Mouse (Mus musculus): ENCODE results near the gene Mmaa. TPM values are rescaled to one million over a fixed set of nuclear protein-coding genes. Genes with fewer than 3 reads are reported as not detected.

Mmaa gene
- total RNA-seq, 4 experiments from 2014 or later: 23.9 to 36.8 (median 28.8) TPM

- no peak for DNase-seq
These were observed 6.5 kb downstream of the Mmaa start for GRCm38 (mm10) chr8:79288250-79288649.

- DNase-seq: no peak
These were observed 8.3 kb downstream of the Mmaa start for GRCm38 (mm10) chr8:79286424-79286823.

DNA sequence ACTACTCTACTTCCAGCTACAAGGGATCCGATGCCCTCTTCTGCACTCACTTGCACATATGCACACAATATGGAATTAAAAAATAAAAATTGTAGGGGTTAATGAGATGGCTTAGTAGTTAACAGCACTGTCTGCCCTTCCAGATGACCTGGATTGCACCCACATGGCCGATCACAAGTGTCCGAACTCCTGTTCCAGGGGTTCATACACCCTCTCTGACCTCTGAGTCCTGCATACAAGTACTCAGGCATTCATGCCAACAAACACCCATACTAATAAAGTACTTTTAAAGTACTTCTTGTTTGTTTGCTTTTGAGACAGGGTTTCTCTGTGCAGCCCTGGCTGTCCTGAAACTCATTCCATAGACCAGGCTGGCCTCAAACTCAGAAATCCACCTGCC is 10.1 kb downstream of the Mmaa start:
- DNase-seq: no peak

GRCm38 (mm10) chr8:79281376-79281890 is 13.3 kb downstream of the Mmaa start:
- no peak for DNase-seq

GRCm38 (mm10) chr8:79277264-79277870 is 17.4 kb downstream of the Mmaa start:
- DNase-seq: no peak

GRCm38 (mm10) chr8:79274940-79275339 is 19.8 kb downstream of the Mmaa start:
- DNase-seq: no peak

DNA sequence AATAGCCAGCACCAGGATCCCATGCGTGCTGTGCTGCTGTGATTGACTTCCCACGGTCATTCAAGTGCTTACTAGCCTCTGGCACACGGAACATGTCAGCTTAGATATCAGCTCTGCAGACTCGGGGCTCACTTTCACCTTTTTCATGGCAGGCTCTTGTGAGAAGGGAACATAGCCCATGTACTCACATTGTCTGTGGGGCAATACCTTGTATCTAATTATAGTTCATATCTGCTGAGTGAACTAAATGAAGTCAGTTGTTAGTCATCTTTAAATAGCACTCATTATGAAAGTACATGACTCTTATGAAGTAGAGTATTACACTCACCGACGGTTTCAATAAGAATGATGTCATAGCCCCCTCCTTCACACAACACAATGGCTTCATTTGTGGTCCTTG is 21.0 kb downstream of the Mmaa start:
- DNase-seq: no peak

GRCm38 (mm10) chr8:79272676-79273075 is 22.1 kb downstream of the Mmaa start:
- DNase-seq: no peak

GRCm38 (mm10) chr8:79268921-79269320 is 25.8 kb downstream of the Mmaa start:
- no peak for DNase-seq

GRCm38 (mm10) chr8:79261920-79262319 is 32.8 kb downstream of the Mmaa start:
- DNase-seq: no peak

DNA sequence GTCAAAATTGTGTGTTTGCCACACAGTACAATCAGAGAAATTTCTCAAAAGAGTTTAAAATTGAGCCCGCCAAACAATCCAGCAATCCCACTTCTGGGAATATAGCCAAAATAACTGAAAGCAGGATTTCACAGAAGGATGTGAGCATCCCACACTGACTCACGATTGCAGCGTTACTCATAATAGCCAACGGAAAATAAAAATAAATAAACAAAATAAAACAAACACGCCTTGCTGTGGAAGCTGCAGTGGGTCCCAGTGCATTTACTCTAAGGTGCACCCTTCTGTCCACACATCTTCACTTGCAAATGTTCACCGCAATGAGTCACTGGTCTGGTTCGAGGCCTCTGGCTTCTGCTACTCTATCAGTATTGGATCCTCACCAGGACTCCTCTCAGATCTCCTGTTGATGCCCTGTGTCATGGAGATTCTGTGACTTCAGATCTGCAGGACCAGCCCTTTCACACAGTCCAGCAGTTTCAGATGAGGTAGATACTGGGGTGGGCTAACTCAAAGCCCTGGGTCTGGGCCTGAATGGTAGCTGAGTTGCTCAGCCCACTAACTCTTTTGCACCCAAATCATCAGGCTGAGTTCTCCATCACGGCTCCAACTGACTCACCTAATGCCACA is 38.5 kb downstream of the Mmaa start:
- DNase-seq: no peak

- no peak for DNase-seq
These were observed 41.0 kb downstream of the Mmaa start for GRCm38 (mm10) chr8:79253742-79254141.

DNA sequence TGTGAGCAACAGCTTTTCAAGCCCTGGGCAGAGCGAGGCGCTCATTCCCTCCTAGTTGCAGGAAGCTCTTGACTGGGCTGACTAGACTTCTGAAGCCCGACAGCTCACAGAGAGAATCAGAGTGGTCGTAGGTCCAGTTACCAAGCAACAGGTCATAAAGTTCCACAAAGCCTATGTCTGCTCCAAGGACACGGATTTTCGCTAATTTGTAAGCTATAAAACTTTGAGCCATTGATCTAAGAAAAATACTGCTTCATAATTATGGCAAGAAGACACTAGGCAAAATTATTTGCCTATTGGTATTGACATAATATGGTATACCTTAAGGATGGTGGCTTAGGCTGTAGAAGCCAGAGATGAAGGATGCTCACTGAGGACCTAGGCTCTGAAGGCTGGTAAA is 46.3 kb downstream of the Mmaa start, which contains the start of gene 1700011L22Rik:
Gene 1700011L22Rik, minus strand, starts transcription at position 101 of the 400 bp plus-strand sequence.
- DNase-seq: no peak

DNA sequence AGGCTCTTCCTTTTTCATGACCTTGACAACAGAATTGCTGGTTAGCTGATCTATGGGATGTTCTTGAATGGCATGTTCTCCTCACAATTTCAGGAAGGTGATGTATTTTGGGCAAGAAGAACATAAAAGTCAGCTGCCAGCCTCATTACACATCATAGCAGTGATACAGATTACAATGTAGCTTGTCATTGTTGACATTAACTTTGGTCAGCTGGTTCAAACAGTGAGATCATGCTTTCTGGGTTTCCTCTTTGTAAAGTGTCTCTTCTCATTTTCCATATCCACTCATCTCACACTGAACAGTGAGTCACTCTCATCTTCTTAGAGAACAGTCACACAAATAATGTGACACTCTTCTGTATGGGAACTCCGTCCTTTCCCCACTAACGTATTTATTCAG is 51.3 kb downstream of the Mmaa start:
- no peak for DNase-seq

DNA sequence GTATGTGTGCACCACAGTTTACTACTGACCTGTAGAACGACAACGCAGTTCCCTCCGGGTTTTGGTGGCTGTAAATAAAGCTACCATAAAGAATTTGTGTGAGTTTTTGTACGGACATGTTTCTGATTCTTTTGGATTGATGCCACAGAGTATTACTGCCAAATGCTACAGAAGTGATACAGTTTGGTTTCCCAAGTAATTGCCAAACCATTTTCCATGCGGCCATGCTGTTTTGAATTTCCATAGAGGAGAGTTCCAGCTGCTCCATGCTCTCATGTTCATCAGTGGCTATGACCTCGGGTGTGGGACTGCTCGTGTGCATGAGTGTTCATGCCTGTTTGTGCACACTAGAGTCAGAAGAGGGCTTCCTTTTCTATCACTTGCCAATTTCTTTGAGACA is 54.7 kb downstream of the Mmaa start:
- DNase-seq: no peak

GRCm38 (mm10) chr8:79239320-79239719 is 55.4 kb downstream of the Mmaa start:
- no peak for DNase-seq

DNA sequence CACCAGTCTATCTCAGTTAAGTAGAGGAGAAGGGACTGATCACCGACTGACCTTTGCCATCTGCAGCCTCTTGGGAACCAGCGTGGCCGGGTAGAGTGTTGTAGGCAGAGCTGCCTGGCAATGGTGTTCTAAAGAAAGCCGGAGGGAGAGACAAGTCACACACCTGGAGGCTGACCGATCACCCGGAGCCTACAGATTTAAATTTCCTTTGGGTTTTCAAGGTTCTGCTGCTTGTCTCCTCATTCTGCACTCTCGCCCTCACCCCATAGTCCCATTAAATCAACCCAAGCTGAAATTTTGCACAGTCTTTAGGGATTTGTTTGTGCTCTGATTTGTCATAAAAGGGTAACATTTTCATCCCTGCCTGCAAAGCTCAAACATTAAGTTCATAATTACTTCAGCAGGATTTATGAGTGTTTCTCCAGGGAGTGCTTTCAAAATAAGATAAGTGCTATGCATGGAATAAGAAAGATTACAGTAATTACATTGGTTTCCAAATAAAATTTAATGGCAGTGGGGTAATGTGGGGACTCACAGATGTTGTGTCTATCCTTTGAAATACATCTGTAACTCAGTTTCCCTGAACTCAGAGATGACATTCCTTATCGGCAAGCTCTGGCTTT is 65.4 kb downstream of the Mmaa start:
- no peak for DNase-seq

GRCm38 (mm10) chr8:79227916-79228315 is 66.8 kb downstream of the Mmaa start:
- DNase-seq: no peak

DNA sequence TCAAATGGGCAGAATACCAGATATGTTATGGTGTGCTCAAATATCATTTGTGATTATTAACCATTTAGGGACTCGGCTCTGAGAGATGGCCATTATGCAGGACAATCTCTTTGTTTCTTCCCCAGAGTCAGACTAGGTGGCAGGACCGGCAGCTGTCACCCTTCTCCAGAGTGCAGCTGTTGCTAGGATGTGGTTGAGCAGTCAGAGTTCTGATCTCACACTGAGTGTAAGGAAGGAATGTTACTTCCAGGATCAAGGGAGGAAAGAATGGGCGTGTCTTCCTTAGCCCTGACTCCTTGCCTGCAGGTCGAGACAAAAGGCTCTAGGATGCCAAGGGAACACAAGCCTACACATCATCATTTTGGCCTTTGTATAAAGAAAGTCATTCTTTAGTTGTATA is 67.5 kb downstream of the Mmaa start:
- no peak for DNase-seq

DNA sequence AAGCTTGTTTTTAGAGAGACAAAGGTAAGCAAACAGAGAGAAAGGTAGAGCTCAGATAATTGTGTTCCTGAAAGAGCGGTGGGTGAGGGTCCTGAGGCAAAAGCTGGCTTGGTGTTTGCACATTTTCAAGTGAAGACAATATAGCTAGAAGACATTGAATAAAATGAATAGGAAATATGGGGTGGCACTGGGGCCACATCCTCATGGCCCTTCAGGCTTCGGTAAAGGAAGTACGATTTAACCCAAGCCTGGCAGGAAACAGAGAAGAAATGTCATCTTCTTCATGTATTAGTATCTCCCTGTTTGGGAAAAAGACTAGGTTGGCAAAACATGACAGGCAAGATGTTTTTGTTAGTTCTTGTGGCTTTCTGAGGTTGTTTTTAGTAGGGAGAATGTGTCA is 68.7 kb downstream of the Mmaa start:
- no peak for DNase-seq

GRCm38 (mm10) chr8:79225586-79225985 is 69.2 kb downstream of the Mmaa start:
- no peak for DNase-seq

- no peak for DNase-seq
These were observed 70.4 kb downstream of the Mmaa start for GRCm38 (mm10) chr8:79224363-79224762.

- no peak for DNase-seq
These were observed 72.0 kb downstream of the Mmaa start for GRCm38 (mm10) chr8:79222752-79223141.
